Mouse (Mus musculus) cortical plate, adult 2 months (tissue): ENCODE results near the gene Naaladl2.

ENCODE experiments used
- CTCF ChIP-seq: fragments of 200-500 bp; IDR thresholded peaks from 2 replicates; pipeline ENCODE4 v1.5.1; 2011; ENCODE audit warnings: mild to moderate bottlenecking, control low read depth, low read length; ENCODE audit not compliant: insufficient read depth; ENCODE audit errors: extremely low read depth
- POLR2A ChIP-seq: fragments of 200-500 bp; IDR thresholded peaks from 2 replicates; pipeline ENCODE4 v1.6.1; 2011; ENCODE audit warnings: mild to moderate bottlenecking, low read length, control low read depth; ENCODE audit not compliant: insufficient read depth; ENCODE audit errors: extremely low read depth

DNA sequence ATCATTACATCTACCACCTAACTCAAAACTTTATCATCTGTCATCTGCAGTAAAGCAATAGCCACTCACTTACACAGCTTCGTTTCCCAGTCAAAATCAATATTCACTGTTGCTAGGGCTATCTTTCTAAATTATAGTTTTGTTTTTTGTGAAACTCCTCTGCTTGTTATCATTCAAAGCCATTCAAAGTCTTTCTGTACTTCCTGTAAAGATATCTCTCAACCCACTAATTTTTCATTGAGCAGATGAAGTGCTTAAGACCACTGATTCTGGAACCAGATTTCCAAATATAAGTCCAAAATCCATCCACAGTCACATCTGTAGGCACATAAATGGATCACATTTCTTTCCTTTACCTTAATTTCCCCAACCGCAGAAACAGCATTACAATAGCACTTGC lies 1020.0 kb downstream of the Naaladl2 start:
- no peak for TF ChIP-seq CTCF
- no peak for TF ChIP-seq POLR2A
